Mouse (Mus musculus): ENCODE results near the gene Ptprn2. TPM values are rescaled to one million over a fixed set of nuclear protein-coding genes. Genes with fewer than 3 reads are reported as not detected.

The Ptprn2 gene
- polyA plus RNA-seq, 3 experiments from 2014 or later = 0.14 TPM; not detected in 2

DNA sequence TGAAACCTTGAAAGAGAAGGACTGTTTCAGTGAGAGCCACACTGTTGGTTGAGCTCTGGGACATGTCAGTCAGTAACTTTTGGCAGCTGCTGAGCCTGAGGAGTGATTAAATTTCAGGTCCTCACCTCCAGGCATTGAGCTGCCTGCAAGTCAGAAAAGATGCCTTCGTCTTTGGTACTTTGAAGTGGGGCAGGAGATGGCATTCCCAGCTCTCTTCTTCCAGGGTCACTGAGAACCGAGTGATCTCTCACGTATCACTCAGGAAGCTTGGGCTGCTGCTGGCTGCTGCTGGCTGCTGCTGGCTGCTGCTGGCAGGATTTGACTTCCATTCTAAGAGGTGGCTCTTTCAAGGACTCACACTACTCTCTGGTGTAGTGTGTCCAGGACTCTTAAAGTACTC lies 688.7 kb downstream of the Ptprn2 start:
- ATAC-seq = no peak

GRCm38 (mm10) chr12:117175072-117175681 lies 689.7 kb downstream of the Ptprn2 start:
- no peak for ATAC-seq

- ATAC-seq = no peak
Observed at GRCm38 (mm10) chr12:117176259-117176823, 690.8 kb downstream of the Ptprn2 start.

GRCm38 (mm10) chr12:117187167-117187566 lies 701.6 kb downstream of the Ptprn2 start:
- ATAC-seq = no peak

- ATAC-seq = no peak
Observed at GRCm38 (mm10) chr12:117192001-117192400, 706.5 kb downstream of the Ptprn2 start.

DNA sequence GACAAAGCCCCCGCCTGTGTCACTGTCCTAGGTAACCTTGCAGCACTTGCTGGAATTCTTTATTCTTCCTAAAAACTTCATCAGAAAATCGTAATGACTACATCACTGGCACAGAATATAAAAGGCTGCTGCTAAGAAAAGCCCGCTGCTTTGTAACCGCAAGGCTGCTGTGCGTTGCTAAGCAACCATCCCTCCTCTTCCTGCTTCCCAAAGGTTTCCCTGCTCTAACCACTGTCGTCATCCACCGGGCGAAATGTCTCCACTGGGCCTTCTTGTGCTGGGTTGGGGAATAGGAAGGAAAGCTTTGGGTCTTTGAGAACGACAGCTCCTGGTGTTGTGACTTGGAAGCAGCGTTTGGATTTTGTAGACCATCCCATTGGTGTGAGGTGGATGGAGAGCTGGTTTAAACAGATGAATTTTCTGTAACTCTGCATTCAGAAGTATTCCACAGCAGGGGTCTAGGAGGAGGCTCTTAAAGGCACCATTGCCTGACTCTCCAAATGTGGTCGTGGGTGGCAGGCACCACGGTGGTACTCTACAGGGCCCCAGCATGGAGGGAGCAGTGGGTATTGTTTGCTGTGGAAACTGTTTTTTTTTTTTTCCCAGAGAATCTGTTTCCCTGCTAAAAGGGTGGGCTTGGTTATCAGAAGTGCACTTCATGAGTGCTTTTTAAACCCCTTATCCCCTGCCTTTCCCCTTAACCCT lies 711.4 kb downstream of the Ptprn2 start:
- no peak for ATAC-seq

GRCm38 (mm10) chr12:117198093-117198492 lies 712.6 kb downstream of the Ptprn2 start:
- no peak for ATAC-seq

GRCm38 (mm10) chr12:117200117-117200516 lies 714.6 kb downstream of the Ptprn2 start:
- no peak for ATAC-seq

- no peak for ATAC-seq
Observed at GRCm38 (mm10) chr12:117200590-117200989, 715.1 kb downstream of the Ptprn2 start.

DNA sequence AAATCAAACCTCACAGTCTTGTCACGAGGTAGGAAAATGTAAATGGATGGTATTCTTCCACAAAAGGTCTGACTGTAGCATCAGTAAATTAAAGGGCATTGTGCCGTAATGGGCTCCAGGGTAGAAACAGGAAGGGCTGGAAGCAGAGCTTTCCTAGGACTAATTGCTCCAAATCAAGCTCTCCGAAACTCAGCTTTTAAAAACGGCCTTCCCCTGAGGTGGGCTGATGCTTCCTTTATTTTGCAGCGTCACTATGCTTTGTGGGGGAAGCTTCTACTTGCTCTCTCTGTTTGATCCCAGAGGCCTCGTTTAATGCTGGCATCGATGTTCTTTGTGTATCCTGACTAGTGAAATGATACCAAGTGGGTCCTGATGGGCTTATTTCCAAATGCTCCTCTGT lies 718.0 kb downstream of the Ptprn2 start:
- ATAC-seq = no peak

- no peak for ATAC-seq
Observed at GRCm38 (mm10) chr12:117204905-117205304, 719.4 kb downstream of the Ptprn2 start.

- ATAC-seq = no peak
Observed at GRCm38 (mm10) chr12:117207421-117208120, 722.1 kb downstream of the Ptprn2 start.

DNA sequence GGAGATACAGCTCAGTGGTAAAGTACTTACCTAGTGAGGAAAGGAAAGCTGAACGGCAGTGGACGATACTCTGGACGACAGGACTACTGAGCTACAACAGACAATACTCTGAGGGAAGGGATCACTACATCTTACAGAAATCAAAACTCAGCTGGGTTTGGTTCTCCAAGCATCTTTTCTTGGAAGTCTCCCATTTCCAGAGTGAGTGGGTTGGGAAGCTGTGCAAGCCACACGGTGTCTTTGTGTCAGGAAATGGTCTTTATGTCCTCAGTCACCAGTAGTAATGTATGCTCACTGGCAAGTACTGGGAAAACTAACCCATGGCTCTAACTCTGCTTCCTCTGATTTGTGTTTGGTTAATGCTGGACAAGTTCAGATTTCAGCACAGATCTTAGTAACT lies 724.9 kb downstream of the Ptprn2 start:
- no peak for ATAC-seq

- no peak for ATAC-seq
Observed at GRCm38 (mm10) chr12:117213531-117213930, 728.0 kb downstream of the Ptprn2 start.

- ATAC-seq = no peak
Observed at GRCm38 (mm10) chr12:117214272-117214671, 728.8 kb downstream of the Ptprn2 start.

- ATAC-seq = no peak
Observed at GRCm38 (mm10) chr12:117214919-117215318, 729.4 kb downstream of the Ptprn2 start.

- ATAC-seq = no peak
Observed at GRCm38 (mm10) chr12:117221909-117222308, 736.4 kb downstream of the Ptprn2 start.

DNA sequence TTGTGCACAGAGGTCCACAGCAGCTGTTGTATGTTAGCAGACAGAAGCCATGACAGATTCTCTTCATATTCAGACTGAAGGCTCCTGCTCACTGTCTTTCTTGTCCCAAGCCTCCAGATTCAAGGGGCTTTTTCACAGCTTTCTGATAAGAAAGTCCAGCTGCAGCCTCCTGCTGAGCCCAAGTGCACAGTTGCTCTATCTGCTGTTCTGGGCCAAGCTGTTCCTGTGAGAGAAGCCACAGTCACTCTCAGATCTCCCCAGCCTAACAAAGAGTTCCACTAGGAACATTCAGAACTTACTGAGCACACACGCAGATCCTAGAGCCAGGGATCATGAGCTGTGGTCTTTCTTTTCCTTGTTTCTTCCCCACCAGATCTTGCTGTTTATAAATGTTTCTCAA lies 738.5 kb downstream of the Ptprn2 start:
- ATAC-seq = no peak

DNA sequence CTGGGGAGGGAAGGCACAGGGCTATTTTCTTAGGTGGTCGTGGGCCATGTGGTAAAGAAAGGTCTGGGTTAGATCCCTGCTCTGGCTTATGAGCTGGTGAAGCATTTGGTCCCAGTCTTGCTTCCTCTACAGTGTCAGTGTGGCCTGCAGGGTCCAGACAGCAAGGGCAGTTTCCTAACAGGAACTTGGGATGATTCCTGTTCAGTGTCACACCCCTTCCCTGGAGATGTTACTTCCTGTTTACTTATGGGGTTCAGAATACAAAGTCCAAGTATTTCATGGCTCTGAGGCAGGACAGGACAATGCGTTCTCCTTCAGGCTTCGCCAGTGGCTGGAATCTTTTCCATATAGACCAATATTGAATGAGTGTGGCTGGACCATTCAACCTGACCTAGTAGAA lies 741.7 kb downstream of the Ptprn2 start:
- no peak for ATAC-seq

DNA sequence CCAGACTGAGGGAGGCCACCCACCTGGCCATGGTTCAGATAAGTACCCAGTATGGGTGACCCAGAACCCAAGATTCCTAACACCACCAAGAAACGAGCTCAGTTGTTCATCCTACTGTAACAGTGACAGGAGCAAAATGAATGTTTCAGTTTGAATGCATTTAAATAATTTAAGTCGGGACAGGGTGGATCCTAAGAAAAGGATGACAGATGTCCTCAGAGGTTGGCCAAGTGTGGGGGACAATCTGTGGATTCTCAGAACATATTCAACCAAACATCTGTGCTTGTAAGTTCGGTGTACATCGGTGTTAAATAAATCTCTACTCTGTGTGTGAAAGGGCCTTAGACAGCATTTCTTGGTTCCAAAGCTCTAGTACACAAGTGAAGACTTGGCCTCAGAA lies 743.9 kb downstream of the Ptprn2 start:
- ATAC-seq = no peak

- ATAC-seq = no peak
Observed at GRCm38 (mm10) chr12:117230282-117230681, 744.8 kb downstream of the Ptprn2 start.

GRCm38 (mm10) chr12:117231850-117232249 lies 746.3 kb downstream of the Ptprn2 start:
- ATAC-seq = no peak

DNA sequence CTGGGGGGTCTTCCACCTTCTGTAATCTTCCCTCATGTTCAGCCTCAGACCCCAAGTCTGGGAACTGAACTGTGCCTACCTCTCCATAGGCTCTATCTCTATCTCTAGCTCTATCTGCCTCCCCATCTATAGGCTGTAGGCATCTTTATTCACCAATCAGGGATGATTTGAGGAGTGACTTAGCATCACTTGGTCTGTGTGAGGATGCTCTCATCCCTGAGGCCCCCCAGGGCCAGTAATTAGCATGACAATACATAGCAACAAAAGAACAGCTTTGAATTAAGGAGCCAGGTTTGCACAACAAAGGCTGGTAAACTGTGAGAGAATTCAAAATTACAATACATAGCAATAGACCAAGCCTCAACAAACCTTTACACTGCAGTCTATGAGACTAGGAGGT lies 749.6 kb downstream of the Ptprn2 start:
- ATAC-seq = no peak
